Mouse (Mus musculus) kidney, postnatal 4 days (tissue): ENCODE measurements around the gene 9430097D07Rik.

Experiments
- DNase-seq, 2 experiments: peaks; one replicate each; pipeline ENCODE4 v3.0.0; 2021; ENCODE audit warnings: mixed read lengths in 2 of 2

Gene 9430097D07Rik

DNA sequence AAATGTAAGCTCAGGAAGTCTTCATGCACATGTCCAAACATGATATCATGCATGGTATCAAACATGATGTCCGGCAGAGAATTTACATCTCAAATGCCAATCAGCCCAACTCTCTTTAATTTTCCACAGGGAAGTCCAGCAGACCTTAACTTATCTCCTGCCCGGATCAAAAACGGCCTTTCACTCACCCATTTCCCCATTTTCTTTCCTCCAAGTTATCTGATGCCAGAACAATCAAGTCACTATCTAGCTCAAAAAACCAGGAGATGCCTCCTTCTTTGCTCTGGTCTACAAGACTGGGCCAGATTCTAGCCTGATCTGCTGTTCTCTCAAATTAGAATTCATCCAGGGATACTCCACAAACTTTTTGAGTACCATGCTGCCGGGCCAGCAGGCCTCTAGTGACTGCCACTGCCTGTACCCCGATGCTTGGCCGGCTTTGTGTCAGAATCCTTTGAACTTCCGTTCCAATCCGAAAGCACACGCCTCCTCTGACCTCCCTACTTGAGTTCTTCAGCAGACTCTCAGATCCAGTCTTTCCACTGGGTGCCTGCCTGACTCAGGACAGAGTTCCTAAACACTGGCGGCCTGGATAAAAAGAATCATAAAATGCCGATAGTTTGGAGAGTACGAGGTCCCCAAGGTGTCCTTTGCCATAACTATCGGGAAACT lies 41.3 kb downstream of the 9430097D07Rik start:
- peak; percentile 57 to 76 for DNase-seq

- DNase-seq: no peak
These were observed 42.3 kb downstream of the 9430097D07Rik start for GRCm38 (mm10) chr2:32533163-32533562.

DNA sequence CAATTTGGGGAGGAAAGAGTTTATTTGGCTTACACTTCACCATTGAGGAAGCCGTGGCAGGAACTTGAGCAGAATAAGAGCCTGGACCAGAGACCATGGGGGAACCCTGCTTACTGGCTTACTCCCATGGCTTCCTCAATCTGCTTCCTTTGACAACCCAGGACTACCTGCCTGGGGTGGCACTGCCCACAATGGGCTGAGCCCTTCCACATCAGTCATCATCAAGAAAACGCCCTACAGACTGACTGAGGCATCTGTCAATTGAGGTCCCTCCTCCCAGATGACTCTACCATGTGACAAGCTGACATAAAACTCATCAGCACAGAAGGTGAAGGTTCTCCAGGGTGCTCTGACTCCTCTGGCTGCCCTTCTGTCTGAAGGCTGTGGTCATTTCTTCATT lies 45.0 kb downstream of the 9430097D07Rik start:
- no peak for DNase-seq

GRCm38 (mm10) chr2:32528326-32528725 lies 47.2 kb downstream of the 9430097D07Rik start:
- DNase-seq: no peak

DNA sequence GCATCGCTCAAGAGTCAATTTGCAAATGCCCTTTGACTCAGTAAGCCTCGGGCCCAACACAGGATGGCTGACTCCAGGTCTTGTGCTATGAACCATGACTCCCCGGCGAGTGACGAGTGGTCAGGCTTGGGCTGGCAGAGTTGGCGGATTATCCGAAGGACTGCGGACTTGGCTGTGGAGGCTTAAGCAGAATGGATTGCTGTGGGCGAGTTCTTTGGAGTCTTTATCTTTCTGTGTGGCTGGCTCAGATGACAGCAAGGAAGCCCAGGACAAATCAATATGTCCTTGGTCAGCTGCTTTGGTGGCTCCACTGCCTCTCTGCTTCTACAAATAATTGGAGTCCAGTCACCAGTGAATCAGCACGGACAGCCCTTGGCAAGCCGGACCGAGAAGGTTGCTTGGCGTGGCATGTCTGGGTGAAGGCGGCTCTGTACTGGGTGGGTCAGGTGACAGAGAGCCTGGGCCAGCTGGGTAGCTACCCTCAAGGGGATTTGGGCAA lies 48.0 kb downstream of the 9430097D07Rik start:
- peak in 1 of 2 experiments; percentile 57 for DNase-seq

DNA sequence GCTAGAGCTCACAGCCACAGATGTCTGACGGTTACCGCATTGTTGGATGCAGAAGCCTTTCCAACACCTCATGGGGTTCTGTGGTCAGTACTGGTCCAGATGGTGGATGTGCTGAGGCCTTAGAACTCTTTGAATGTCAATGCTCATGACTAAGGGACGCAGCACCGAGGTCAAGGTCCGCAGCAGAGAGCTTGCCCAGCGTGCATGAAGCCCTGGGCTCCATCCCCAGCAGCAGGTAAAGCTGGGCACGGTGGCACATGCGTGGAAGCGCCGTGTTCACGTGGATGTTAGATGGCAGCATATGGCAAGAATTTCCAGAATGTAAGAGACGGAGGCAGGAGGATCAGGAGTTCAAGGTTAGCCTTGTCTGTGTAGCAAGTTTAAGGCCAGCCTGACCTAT lies 49.7 kb downstream of the 9430097D07Rik start:
- DNase-seq: no peak

GRCm38 (mm10) chr2:32524536-32525031 lies 50.9 kb downstream of the 9430097D07Rik start:
- DNase-seq: peak in 1 of 2 experiments; percentile 31
